Mouse (Mus musculus): ENCODE results near the gene Jag2. TPM values are rescaled to one million over a fixed set of nuclear protein-coding genes. Genes with fewer than 3 reads are reported as not detected.

Gene Jag2
- total RNA-seq, 2 experiments from 2014 or later = 0.64 to 4.5 TPM

- peak; percentile 63 for ATAC-seq (replicated peaks; ENCODE audit: poor library complexity)
These were observed 12.5 kb upstream of the Jag2 start, which contains the start of gene Nudt14 for GRCm38 (mm10) chr12:112941776-112942713. Gene Nudt14, minus strand, starts transcription at chr12:112942124.

- ATAC-seq (replicated peaks; ENCODE audit: poor library complexity) = peak; percentile 5; the same call in 1 of the 2 replicates
These were observed 11.7 kb upstream of the Jag2 start for GRCm38 (mm10) chr12:112941156-112941775.

GRCm38 (mm10) chr12:112940710-112941109, 11.1 kb upstream of the Jag2 start:
- no peak for ATAC-seq (replicated peaks; ENCODE audit: poor library complexity)

GRCm38 (mm10) chr12:112940238-112940637, 10.7 kb upstream of the Jag2 start:
- ATAC-seq (replicated peaks; ENCODE audit: poor library complexity) = no peak

GRCm38 (mm10) chr12:112938873-112939565, 9.4 kb upstream of the Jag2 start:
- ATAC-seq (replicated peaks; ENCODE audit: poor library complexity) = peak; percentile 43

- ATAC-seq (replicated peaks; ENCODE audit: poor library complexity) = no peak
These were observed 8.8 kb upstream of the Jag2 start for GRCm38 (mm10) chr12:112938366-112938765.

- ATAC-seq (replicated peaks; ENCODE audit: poor library complexity) = no peak
These were observed 8.3 kb upstream of the Jag2 start for GRCm38 (mm10) chr12:112937906-112938305.

- ATAC-seq (replicated peaks; ENCODE audit: poor library complexity) = no peak
These were observed 3.1 kb upstream of the Jag2 start for GRCm38 (mm10) chr12:112932647-112933046.

- peak; percentile 26; the same call in 1 of the 2 replicates for ATAC-seq (replicated peaks; ENCODE audit: poor library complexity)
These were observed 955 bp downstream of the Jag2 start for GRCm38 (mm10) chr12:112928401-112929241.

- ATAC-seq (replicated peaks; ENCODE audit: poor library complexity) = no peak
These were observed 2.3 kb downstream of the Jag2 start for GRCm38 (mm10) chr12:112927265-112927664.

GRCm38 (mm10) chr12:112925950-112926349, 3.6 kb downstream of the Jag2 start:
- ATAC-seq (replicated peaks; ENCODE audit: poor library complexity) = no peak

GRCm38 (mm10) chr12:112922541-112922940, 7.0 kb downstream of the Jag2 start:
- no peak for ATAC-seq (replicated peaks; ENCODE audit: poor library complexity)

GRCm38 (mm10) chr12:112921518-112921917, 8.1 kb downstream of the Jag2 start:
- no peak for ATAC-seq (replicated peaks; ENCODE audit: poor library complexity)

- peak; percentile 17; the same call in 1 of the 2 replicates for ATAC-seq (replicated peaks; ENCODE audit: poor library complexity)
These were observed 11.7 kb downstream of the Jag2 start for GRCm38 (mm10) chr12:112917906-112918305.

- ATAC-seq (replicated peaks; ENCODE audit: poor library complexity) = peak; percentile 53
These were observed 12.1 kb downstream of the Jag2 start for GRCm38 (mm10) chr12:112917486-112917885.

- no peak for ATAC-seq (replicated peaks; ENCODE audit: poor library complexity)
These were observed 12.7 kb downstream of the Jag2 start for GRCm38 (mm10) chr12:112916698-112917400.

GRCm38 (mm10) chr12:112915587-112915986, 14.0 kb downstream of the Jag2 start:
- ATAC-seq (replicated peaks; ENCODE audit: poor library complexity) = no peak

GRCm38 (mm10) chr12:112914527-112914926, 15.0 kb downstream of the Jag2 start:
- ATAC-seq (replicated peaks; ENCODE audit: poor library complexity) = 0 out of 2 replicates have a peak, but pooled peaks have one; percentile 4

GRCm38 (mm10) chr12:112912951-112913745, 16.4 kb downstream of the Jag2 start:
- ATAC-seq (replicated peaks; ENCODE audit: poor library complexity) = no peak
